Mouse (Mus musculus) CH12.LX (cell line): ENCODE data around the gene Trpm3. TPM values are rescaled to one million over a fixed set of nuclear protein-coding genes. Genes with fewer than 3 reads are reported as not detected.

ENCODE experiments used
- DNase-seq: peaks from one replicate; pipeline ENCODE4 v3.0.0-alpha.2; 2013; ENCODE audit errors: extremely low read depth
- H3K27ac ChIP-seq: 2 replicates; pipeline ENCODE4 v1.5.1; 2012; ENCODE audit warnings: low read depth, mild to moderate bottlenecking, control low read depth, moderate library complexity; ENCODE audit not compliant: insufficient read depth
- H3K27me3 ChIP-seq: replicated peaks from 2 replicates; pipeline ENCODE3; 2012; ENCODE audit warnings: inconsistent platforms
- H3K36me3 ChIP-seq, 2 experiments: replicated peaks in 1 of 2; 2 replicates each; pipeline versions ENCODE3 to v1.6.1; 2012; ENCODE audit warnings: inconsistent platforms in 1 of 2, low read length in 1 of 2, mild to moderate bottlenecking in 1 of 2, mixed read lengths in 1 of 2, moderate library complexity in 1 of 2; ENCODE audit not compliant: control insufficient read depth in 1 of 2, insufficient read depth in 1 of 2
- H3K4me1 ChIP-seq, 2 experiments: 2 replicates each; pipeline ENCODE4 v1.6.1; 2012; ENCODE audit warnings: inconsistent platforms in 1 of 2, moderate library complexity in 1 of 2; ENCODE audit not compliant: insufficient read depth in 2 of 2, control insufficient read depth in 1 of 2
- H3K4me2 ChIP-seq: 2 replicates; pipeline ENCODE4 v1.6.1; 2012; ENCODE audit warnings: low read depth, mild to moderate bottlenecking, control low read depth; ENCODE audit not compliant: poor library complexity, insufficient read depth, severe bottlenecking
- H3K4me3 ChIP-seq, 3 experiments: fragments of 150-350 bp in 1 of 3; sonication (generic) in 1 of 3; replicated peaks in 1 of 3; 2 replicates each; pipeline versions ENCODE3 to v1.5.1; 2011 to 2012; ENCODE audit warnings: low read depth in 2 of 3, low read length in 2 of 3, mild to moderate bottlenecking in 2 of 3, moderate library complexity in 2 of 3, control low read depth in 1 of 3, improper control_type of control experiment in 1 of 3, inconsistent platforms in 1 of 3, mixed read lengths in 1 of 3; ENCODE audit not compliant: poor library complexity in 1 of 3
- H3K79me2 ChIP-seq: replicated peaks from 2 replicates; pipeline ENCODE4 v1.6.1; 2012; ENCODE audit warnings: mild to moderate bottlenecking, moderate library complexity; ENCODE audit not compliant: control insufficient read depth, poor library complexity, insufficient read depth, severe bottlenecking; ENCODE audit errors: extremely low read depth
- H3K9ac ChIP-seq: 2 replicates; pipeline ENCODE4 v1.6.1; 2012; ENCODE audit warnings: low read depth, mild to moderate bottlenecking, control low read depth, moderate library complexity; ENCODE audit not compliant: insufficient read depth
- H3K9me3 ChIP-seq: replicated peaks from 2 replicates; pipeline ENCODE3; 2012; ENCODE audit warnings: low read length, inconsistent platforms, mixed read lengths
- BHLHE40 ChIP-seq: IDR thresholded peaks from 2 replicates; pipeline ENCODE4 v1.6.1; 2011; ENCODE audit warnings: mild to moderate bottlenecking, low read depth, low read length, improper control_type of control experiment
- E2F4 ChIP-seq: IDR thresholded peaks from 2 replicates; pipeline ENCODE4 v1.6.1; 2011; ENCODE audit warnings: low read depth, low read length, improper control_type of control experiment; ENCODE audit not compliant: insufficient replicate concordance
- ELF1 ChIP-seq: IDR thresholded peaks from 2 replicates; pipeline ENCODE4 v1.6.1; 2014; ENCODE audit warnings: low read depth, mild to moderate bottlenecking, inconsistent platforms, low read length, improper control_type of control experiment
- GABPA ChIP-seq: IDR thresholded peaks from 2 replicates; pipeline ENCODE4 v1.6.1; 2012; ENCODE audit warnings: low read depth, low read length, improper control_type of control experiment, inconsistent platforms; ENCODE audit not compliant: insufficient replicate concordance
- JUN ChIP-seq: IDR thresholded peaks from 2 replicates; pipeline ENCODE4 v1.6.1; 2011; ENCODE audit warnings: low read depth, mild to moderate bottlenecking, low read length, improper control_type of control experiment, moderate library complexity; ENCODE audit not compliant: insufficient read depth
- KAT2A ChIP-seq: IDR thresholded peaks from 2 replicates; pipeline ENCODE4 v1.6.1; 2012; ENCODE audit warnings: low read length, improper control_type of control experiment, inconsistent platforms; ENCODE audit not compliant: insufficient replicate concordance
- MAFK ChIP-seq: IDR thresholded peaks from 2 replicates; pipeline ENCODE4 v1.6.1; 2011; ENCODE audit warnings: low read length, improper control_type of control experiment; ENCODE audit not compliant: insufficient replicate concordance
- MAZ ChIP-seq: IDR thresholded peaks from 2 replicates; pipeline ENCODE4 v1.6.1; 2012; ENCODE audit warnings: low read depth, mild to moderate bottlenecking, inconsistent platforms, low read length, improper control_type of control experiment, moderate library complexity
- MXI1 ChIP-seq: IDR thresholded peaks from 2 replicates; pipeline ENCODE4 v1.6.1; 2011; ENCODE audit warnings: mild to moderate bottlenecking, low read depth, low read length, improper control_type of control experiment
- NRF1 ChIP-seq: IDR thresholded peaks from 2 replicates; pipeline ENCODE4 v1.6.1; 2014; ENCODE audit warnings: low read depth, mild to moderate bottlenecking, inconsistent platforms, low read length, improper control_type of control experiment, moderate library complexity
- POLR2AphosphoS2 ChIP-seq: IDR thresholded peaks from 2 replicates; pipeline ENCODE4 v1.6.1; 2011; ENCODE audit warnings: low read depth, low read length, improper control_type of control experiment
- RCOR1 ChIP-seq: conservative IDR thresholded peaks from 2 replicates; pipeline ENCODE4 v1.6.1; 2012; ENCODE audit warnings: low read depth, mild to moderate bottlenecking, inconsistent platforms, low read length, improper control_type of control experiment
- USF1 ChIP-seq: IDR thresholded peaks from 2 replicates; pipeline ENCODE4 v1.6.1; 2014; ENCODE audit warnings: low read depth, mild to moderate bottlenecking, inconsistent platforms, low read length, improper control_type of control experiment
- USF2 ChIP-seq: conservative IDR thresholded peaks from 2 replicates; pipeline ENCODE4 v1.6.1; 2011; ENCODE audit warnings: low read depth, low read length, improper control_type of control experiment
- ZC3H11A ChIP-seq: IDR thresholded peaks from 2 replicates; pipeline ENCODE4 v1.6.1; 2012; ENCODE audit warnings: low read depth, mild to moderate bottlenecking, inconsistent platforms, low read length, improper control_type of control experiment
- ZMIZ1 ChIP-seq: IDR thresholded peaks from 2 replicates; pipeline ENCODE4 v1.6.1; 2012; ENCODE audit warnings: low read depth, mild to moderate bottlenecking, inconsistent platforms, low read length, improper control_type of control experiment
- ZNF384 ChIP-seq: IDR thresholded peaks from 2 replicates; pipeline ENCODE4 v1.6.1; 2012; ENCODE audit warnings: low read depth, low read length, improper control_type of control experiment, inconsistent platforms
- dilution Hi-C: fragments of 300-500 bp; cut with MboI; formaldehyde crosslinking; loops from 2 replicates; pipeline ENCODE4 v1.14.3; 2020; ENCODE audit warnings: low sequenced_read_pairs; ENCODE audit not compliant: extremely low pct_unique_long_range_greater_than_20kb, extremely low pct_ligation_motif_present
- in situ Hi-C: fragments of 300-500 bp; cut with MboI; formaldehyde crosslinking; loops from 3 replicates; pipeline ENCODE4 v1.14.3; 2019; ENCODE audit warnings: low sequenced_read_pairs, low pct_ligation_motif_present, low pct_unique_long_range_greater_than_20kb, mixed read lengths
- polyA plus RNA-seq: library from polyadenylated mRNA; unstranded; fragments of >175 nt; gene quantifications from 2 replicates; pipeline ENCODE4 v1.2.1, GENCODE M21; 2012; ENCODE audit warnings: low read depth; ENCODE audit not compliant: insufficient read length
- total RNA-seq, 2 experiments: library from RNA; depleted of rRNA; stranded (reverse); fragments of 300-350 nt in 1 of 2; fragments of >200 nt in 1 of 2; gene quantifications; 2 replicates each; pipeline ENCODE4 v1.2.3; 2012 to 2014

Gene Trpm3
- total and polyA plus RNA-seq, 3 experiments, result 0.01 TPM; not detected in 2

DNA sequence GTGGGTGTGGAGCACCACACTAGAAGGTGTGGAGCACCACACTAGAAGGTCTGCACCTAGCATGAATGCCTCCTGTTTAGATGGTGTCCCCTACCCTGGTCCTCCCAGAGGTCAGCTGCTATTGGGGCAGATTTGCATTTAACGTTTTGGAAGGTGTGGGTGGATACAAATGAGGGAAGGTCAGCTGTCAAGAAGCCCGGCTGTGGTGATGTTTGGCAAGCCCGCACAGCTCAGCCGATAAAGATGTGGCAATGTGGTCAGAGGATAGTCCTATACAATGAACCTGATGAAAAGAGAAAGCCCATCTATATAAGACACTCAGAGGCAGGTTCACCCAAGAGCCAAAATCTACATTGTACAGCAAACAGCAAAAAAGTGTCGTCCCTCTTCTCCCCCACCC lies 895.3 kb downstream of the Trpm3 start:
- H3K4me3 ChIP-seq, result no peak overlapping the region
- H3K4me2 ChIP-seq, result no peak overlapping the region
- H3K36me3 ChIP-seq, result no peaks in the 10 kb centered on the region
- DNase-seq, result no peak
- no peaks in the 10 kb centered on the region for H3K27me3 ChIP-seq
- peaks cover 5 to 6% of the 10 kb centered on the region in 2 experiments for H3K4me1 ChIP-seq
- peaks cover 2% of the 10 kb centered on the region for H3K9me3 ChIP-seq
- dilution Hi-C loops (no loop called here), in situ Hi-C loops (no loop called here)
- no peak overlapping the region for H3K9ac ChIP-seq
- TF ChIP-seq ZC3H11A (no peak), MAZ (no peak), MXI1 (no peak), MAFK (no peak), GABPA (no peak), ZMIZ1 (no peak), NRF1 (no peak), KAT2A (no peak)
- TF ChIP-seq, all 38 proteins: peak for 0
- Histone ChIP-seq H3K79me2 (no peaks in the 10 kb centered on the region), H3K27ac (no peak overlapping the region)

DNA sequence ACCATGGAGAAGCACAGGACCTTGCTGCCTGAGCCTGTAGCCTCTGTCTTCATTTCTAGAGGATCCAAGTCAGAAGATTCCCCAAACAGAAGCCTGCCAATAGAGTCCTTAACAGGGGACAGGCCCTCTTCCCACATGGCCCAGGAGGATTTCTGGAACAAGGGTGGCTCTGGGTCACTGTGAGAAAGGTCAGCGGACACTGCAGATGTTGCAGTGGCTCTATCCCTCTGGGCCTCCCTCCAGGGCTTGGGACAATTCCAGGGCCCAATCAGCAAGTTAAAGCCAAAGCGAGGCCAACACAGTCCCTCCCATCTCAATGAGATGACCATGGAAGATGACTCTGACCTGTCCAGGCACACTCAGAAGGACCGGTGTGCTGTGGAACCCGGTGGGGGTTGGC lies 896.1 kb downstream of the Trpm3 start:
- in situ Hi-C loops, result no loop called here
- H3K9ac ChIP-seq, result no peak overlapping the region
- H3K36me3 ChIP-seq, result no peaks in the 10 kb centered on the region
- H3K4me1 ChIP-seq, result peaks cover 5 to 6% of the 10 kb centered on the region in 2 experiments
- dilution Hi-C loops, result no loop called here
- DNase-seq, result no peak
- H3K27ac ChIP-seq, result no peak overlapping the region
- H3K4me3 ChIP-seq, result no peak overlapping the region
- H3K27me3 ChIP-seq, result no peaks in the 10 kb centered on the region
- TF ChIP-seq ZMIZ1 (no peak), ELF1 (no peak), USF1 (no peak), ZNF384 (no peak), BHLHE40 (no peak), RCOR1 (no peak), E2F4 (no peak), JUN (no peak), USF2 (no peak), POLR2AphosphoS2 (no peak)
- H3K79me2 ChIP-seq, result no peaks in the 10 kb centered on the region
- no peak overlapping the region for H3K4me2 ChIP-seq
- H3K9me3 ChIP-seq, result peaks cover 2% of the 10 kb centered on the region
